ENCODE assay signal across 31 mouse cellular contexts in genomic region chr4:77655669-77656068, GRCm38 (mm10).
DNase-seq lines count a peak whose midpoint lies in the region; ATAC-seq and TF ChIP-seq lines count a peak whose summit lies in the region.
"Had no signal": no experiment of that assay in that cellular context is flagged by ENCODE, and none has a peak within 500 bp of the region (broad histone marks: within the 10 kb centered on the region; RNA-seq: fewer than 3 reads in every experiment).

No protein-coding gene starts in this region.

- H3K27ac ChIP-seq in heart, adult 2 months = no peak overlapping the region
- no peak overlapping the region for H3K27ac ChIP-seq in kidney, postnatal 0 days
- no peak overlapping the region for H3K27ac ChIP-seq in midbrain, postnatal 0 days (ENCODE audit: low read depth, low read length)
- H3K27ac ChIP-seq in midbrain, embryonic 13.5 days = no peak overlapping the region
- H3K27ac ChIP-seq: embryonic facial prominence, embryonic 12.5 days; hindbrain, embryonic 10.5 days; limb, embryonic 13.5 days; midbrain, embryonic 15.5 days had no signal

- H3K4me1 ChIP-seq in heart, adult 2 months (ENCODE audit: control insufficient read depth, insufficient read depth, low read length) = no peaks in the 10 kb centered on the region
- H3K4me1 ChIP-seq in kidney, postnatal 0 days (replicated peaks; ENCODE audit: insufficient read depth, low read length) = no peaks in the 10 kb centered on the region
- H3K4me1 ChIP-seq in midbrain, postnatal 0 days (ENCODE audit: insufficient read depth, low read length) = no peaks in the 10 kb centered on the region
- H3K4me1 ChIP-seq in midbrain, embryonic 13.5 days (replicated peaks) = no peaks in the 10 kb centered on the region
- H3K4me1 ChIP-seq: embryonic facial prominence, embryonic 12.5 days; heart, embryonic 12.5 days; hindbrain, embryonic 10.5 days; limb, embryonic 13.5 days; megakaryocyte, embryonic 14.5 days; midbrain, embryonic 15.5 days had no signal

- no peak overlapping the region for H3K9ac ChIP-seq in heart, adult 2 months (ENCODE audit: low read depth, low read length)
- H3K9ac ChIP-seq in kidney, postnatal 0 days (ENCODE audit: low read depth, low read length) = no peak overlapping the region
- no peak overlapping the region for H3K9ac ChIP-seq in midbrain, postnatal 0 days (replicated peaks; ENCODE audit: low read length, poor library complexity, severe bottlenecking)
- no peak overlapping the region for H3K9ac ChIP-seq in midbrain, embryonic 13.5 days (replicated peaks)
- H3K9ac ChIP-seq: embryonic facial prominence, embryonic 12.5 days; heart, embryonic 12.5 days; limb, embryonic 13.5 days; midbrain, embryonic 15.5 days had no signal

- H3K4me3 ChIP-seq in heart, adult 2 months = no peak overlapping the region
- no peak overlapping the region for H3K4me3 ChIP-seq in kidney, postnatal 0 days (replicated peaks; ENCODE audit: low read depth, low read length)
- no peak overlapping the region for H3K4me3 ChIP-seq in midbrain, postnatal 0 days (ENCODE audit: low read depth, low read length)
- no peak overlapping the region for H3K4me3 ChIP-seq in midbrain, embryonic 13.5 days (replicated peaks)
- H3K4me3 ChIP-seq: embryonic facial prominence, embryonic 12.5 days; heart, embryonic 12.5 days; hindbrain, embryonic 10.5 days; limb, embryonic 13.5 days; megakaryocyte, embryonic 14.5 days; midbrain, embryonic 15.5 days had no signal

- no peaks in the 10 kb centered on the region for H3K9me3 ChIP-seq in kidney, postnatal 0 days (replicated peaks; ENCODE audit: low read length)
- H3K9me3 ChIP-seq in midbrain, postnatal 0 days (ENCODE audit: low read length) = no peaks in the 10 kb centered on the region
- no peaks in the 10 kb centered on the region for H3K9me3 ChIP-seq in midbrain, embryonic 13.5 days
- H3K9me3 ChIP-seq: embryonic facial prominence, embryonic 12.5 days; heart, embryonic 12.5 days; hindbrain, embryonic 10.5 days; limb, embryonic 13.5 days; megakaryocyte, embryonic 14.5 days; midbrain, embryonic 15.5 days had no signal

- DNase-seq in heart, adult 2 months = no peak
- DNase-seq in heart, adult 11 months = no peak
- peak; percentile 2 for DNase-seq in kidney, postnatal 0 days (ENCODE audit: low spot score)
- DNase-seq in kidney, adult 18-20 months = no peak
- DNase-seq in midbrain, postnatal 0 days (ENCODE audit: low spot score) = peak; percentile 42
- no peak for DNase-seq in retina, postnatal 1 day
- DNase-seq: adrenal gland, adult 2 months; adrenal gland, postnatal 36 days; B cell, adult 2 months; cerebellum, adult 11 months; cerebellum, adult 9-10 months; cerebellum, postnatal 36 days; embryo, embryonic 11 days; gastrocnemius, postnatal 25 days; heart, adult 18-20 months; heart, postnatal 10 days; kidney, adult 8-10 months; kidney, postnatal 10 days; lung, postnatal 4 days; right cerebral cortex, adult 18-20 months; spleen, adult 18-20 months; thymus, adult 18-20 months; thymus, postnatal 36 days had no signal

- no peaks in the 10 kb centered on the region for H3K36me3 ChIP-seq in heart, adult 2 months (ENCODE audit: control insufficient read depth, insufficient read depth, low read length)
- no peaks in the 10 kb centered on the region for H3K36me3 ChIP-seq in kidney, postnatal 0 days (ENCODE audit: insufficient read depth, low read length)
- no peaks in the 10 kb centered on the region for H3K36me3 ChIP-seq in midbrain, postnatal 0 days (ENCODE audit: insufficient read depth, low read length)
- H3K36me3 ChIP-seq in midbrain, embryonic 13.5 days = no peaks in the 10 kb centered on the region
- H3K36me3 ChIP-seq: embryonic facial prominence, embryonic 12.5 days; heart, embryonic 12.5 days; hindbrain, embryonic 10.5 days; limb, embryonic 13.5 days; midbrain, embryonic 15.5 days had no signal

- no peak for TF ChIP-seq POLR2A in heart, adult 2 months (IDR thresholded peaks at IDR 0.05; ENCODE audit: insufficient read depth, low read depth, low read length)

- TF ChIP-seq EP300 in heart, adult 2 months (IDR thresholded peaks at IDR 0.05; ENCODE audit: insufficient read depth, low read depth, low read length) = no peak

- no peaks in the 10 kb centered on the region for H3K79me2 ChIP-seq in heart, adult 2 months (replicated peaks; ENCODE audit: control insufficient read depth, insufficient read depth, low read length)

- H3K27me3 ChIP-seq in heart, adult 2 months (ENCODE audit: control insufficient read depth, insufficient read depth, low read length) = no peaks in the 10 kb centered on the region
- no peaks in the 10 kb centered on the region for H3K27me3 ChIP-seq in kidney, postnatal 0 days (ENCODE audit: insufficient read depth, low read length)
- H3K27me3 ChIP-seq in midbrain, postnatal 0 days (ENCODE audit: insufficient read depth, low read length) = no peaks in the 10 kb centered on the region
- no peaks in the 10 kb centered on the region for H3K27me3 ChIP-seq in midbrain, embryonic 13.5 days
- H3K27me3 ChIP-seq: embryonic facial prominence, embryonic 12.5 days; heart, embryonic 12.5 days; limb, embryonic 13.5 days; megakaryocyte, embryonic 14.5 days; midbrain, embryonic 15.5 days had no signal

- intact Hi-C loops in heart, adult 2 months (cut with DNase I) = no loop called here

- H3K4me2 ChIP-seq in kidney, postnatal 0 days (ENCODE audit: low read length) = no peak overlapping the region
- H3K4me2 ChIP-seq in midbrain, postnatal 0 days (ENCODE audit: low read depth, low read length, poor library complexity, severe bottlenecking) = no peak overlapping the region
- no peak overlapping the region for H3K4me2 ChIP-seq in midbrain, embryonic 13.5 days (replicated peaks)
- H3K4me2 ChIP-seq: embryonic facial prominence, embryonic 12.5 days; heart, embryonic 12.5 days; limb, embryonic 13.5 days; liver, embryonic 11.5 days; midbrain, embryonic 15.5 days had no signal

- WGBS in heart, adult 2 months = 58% methylated on average over 1 of the region's 1 CpGs
- WGBS in kidney, postnatal 0 days = 85% methylated on average over 1 of the region's 1 CpGs
- WGBS in midbrain, postnatal 0 days = 71% methylated on average over 1 of the region's 1 CpGs
- 73% methylated on average over 1 of the region's 1 CpGs for WGBS in midbrain, embryonic 13.5 days

- no peak for ATAC-seq in kidney, postnatal 0 days (replicated peaks; ENCODE audit: low FRiP score, low read depth)
- ATAC-seq in midbrain, postnatal 0 days (ENCODE audit: low FRiP score) = no peak
- no peak for ATAC-seq in midbrain, embryonic 13.5 days
- ATAC-seq: midbrain, embryonic 15.5 days had no signal

- peak; percentile 54 for TF ChIP-seq CTCF in heart, adult 2 months (IDR thresholded peaks at IDR 0.05)
- TF ChIP-seq CTCF in kidney, postnatal 0 days (IDR thresholded peaks at IDR 0.05; ENCODE audit: low read depth) = peak; percentile 46
- TF ChIP-seq CTCF in midbrain, postnatal 0 days (IDR thresholded peaks at IDR 0.05) = peak; percentile 73

Comparison
In these comparisons a context has a peak if more than half of its experiments do, and no peak if none do; other contexts are left out.
1. DNase-seq: peak in kidney, postnatal 0 days (single experiment) and midbrain, postnatal 0 days (single experiment); none in heart, adult 2 months (0 of 2), heart, adult 11 months (single experiment), kidney, adult 18-20 months (single experiment) and retina, postnatal 1 day (single experiment).
2. Peak in every context shown above with its lines, with median percentiles within 50 percentile points of each other: CTCF ChIP-seq.